Mouse (Mus musculus) ES-Bruce4 (cell line): ENCODE data around the gene AC124108.1. TPM values are rescaled to one million over a fixed set of nuclear protein-coding genes. Genes with fewer than 3 reads are reported as not detected.

Experiments
- H3K27ac ChIP-seq: 2 replicates; pipeline ENCODE4 v1.5.1; 2012; ENCODE audit warnings: low read length, inconsistent platforms; ENCODE audit not compliant: insufficient read depth
- H3K27me3 ChIP-seq: 2 replicates; pipeline ENCODE4 v1.6.1; 2012; ENCODE audit warnings: mild to moderate bottlenecking, low read length, inconsistent platforms; ENCODE audit not compliant: control insufficient read depth, poor library complexity, insufficient read depth, severe bottlenecking
- H3K36me3 ChIP-seq: 2 replicates; pipeline ENCODE4 v1.6.1; 2012; ENCODE audit warnings: inconsistent platforms, mild to moderate bottlenecking, low read length, moderate library complexity; ENCODE audit not compliant: control insufficient read depth, poor library complexity, insufficient read depth, severe bottlenecking
- H3K4me1 ChIP-seq: one replicate; pipeline ENCODE4 v1.8.1; 2011; ENCODE audit warnings: low read length; ENCODE audit not compliant: control insufficient read depth, insufficient read depth
- H3K4me3 ChIP-seq: 2 replicates; pipeline ENCODE4 v1.5.1; 2011; ENCODE audit warnings: low read depth, mild to moderate bottlenecking, low read length
- H3K9ac ChIP-seq: 2 replicates; pipeline ENCODE4 v1.6.1; 2012; ENCODE audit warnings: low read depth, mild to moderate bottlenecking, inconsistent platforms; ENCODE audit not compliant: poor library complexity, severe bottlenecking
- H3K9me3 ChIP-seq: replicated peaks from 2 replicates; pipeline ENCODE4 v1.6.1; 2012; ENCODE audit warnings: mild to moderate bottlenecking, low read length, inconsistent platforms; ENCODE audit not compliant: control insufficient read depth, poor library complexity, insufficient read depth, severe bottlenecking
- CTCF ChIP-seq: IDR thresholded peaks from one replicate; pipeline ENCODE4 v1.8.1; 2011; ENCODE audit warnings: low read depth, low read length
- EP300 ChIP-seq: IDR thresholded peaks from 2 replicates; pipeline ENCODE4 v1.6.1; 2011; ENCODE audit warnings: low read depth, low read length; ENCODE audit not compliant: insufficient read depth
- POLR2A ChIP-seq: IDR thresholded peaks from one replicate; pipeline ENCODE4 v1.8.1; 2011; ENCODE audit warnings: low read length; ENCODE audit not compliant: insufficient read depth
- polyA plus RNA-seq: library from polyadenylated mRNA; stranded (reverse); fragments of >200 nt; gene quantifications from 2 replicates; pipeline ENCODE4 v1.2.4, GENCODE M21; 2011; ENCODE audit warnings: low read depth; ENCODE audit not compliant: missing spikeins, insufficient read depth, insufficient read length

AC124108.1 gene
- polyA plus RNA-seq, result 7.6 and 7.7 TPM in 2 replicates

GRCm38 (mm10) chr1:132191093-132191785, at the start of gene AC124108.1, which contains the start of gene Lemd1:
Gene AC124108.1 (plus strand): TSS chr1:132191457.
Gene Lemd1 (plus strand): TSS chr1:132191431.
- Histone ChIP-seq H3K27me3 (no peaks in the 10 kb centered on the region), H3K9ac (peak within 1 kb of the TSS; percentile 89), H3K4me3 (peak within 1 kb of the TSS; percentile 84), H3K27ac (peak within 1 kb of the TSS; percentile 6), H3K9me3 (no peaks in the 10 kb centered on the region), H3K4me1 (peaks cover 7% of the 10 kb centered on the region), H3K36me3 (no peaks in the 10 kb centered on the region)
- TF ChIP-seq POLR2A, result no peak
- no peak for TF ChIP-seq CTCF
- TF ChIP-seq EP300, result no peak

DNA sequence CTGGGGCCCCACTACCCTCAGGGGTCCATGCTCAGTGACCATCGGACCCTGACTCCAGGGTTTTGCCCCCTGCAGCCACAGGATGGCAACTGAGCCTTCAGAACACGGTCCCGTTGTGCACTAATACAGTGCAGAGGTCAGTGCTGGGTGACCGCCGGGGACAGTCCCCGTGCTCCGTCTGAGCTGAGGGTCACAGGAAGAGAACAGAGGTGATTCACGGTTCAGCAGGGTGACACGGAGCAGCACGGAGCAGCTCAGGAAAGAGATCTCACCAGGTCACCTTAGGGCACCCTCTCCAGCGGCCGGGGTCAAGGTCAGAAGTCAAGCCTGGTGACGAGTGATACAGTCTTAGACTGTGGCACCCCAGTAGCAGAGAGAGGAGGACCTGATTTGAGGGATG, 49.5 kb upstream of the AC124108.1 start:
- Histone ChIP-seq H3K4me3 (no peak overlapping the region), H3K27me3 (no peaks in the 10 kb centered on the region), H3K9ac (no peak overlapping the region), H3K36me3 (no peaks in the 10 kb centered on the region), H3K4me1 (peaks cover 4% of the 10 kb centered on the region), H3K27ac (no peak overlapping the region), H3K9me3 (no peaks in the 10 kb centered on the region)
- TF ChIP-seq EP300 (no peak), POLR2A (no peak), CTCF (no peak)

- H3K4me1 ChIP-seq, result peaks cover 3% of the 10 kb centered on the region
These were observed 48.2 kb upstream of the AC124108.1 start for GRCm38 (mm10) chr1:132143079-132143478.

GRCm38 (mm10) chr1:132143730-132144129, 47.5 kb upstream of the AC124108.1 start:
- no peak overlapping the region for H3K9ac ChIP-seq
- no peaks in the 10 kb centered on the region for H3K4me1 ChIP-seq
- H3K27me3 ChIP-seq, result no peaks in the 10 kb centered on the region
- TF ChIP-seq POLR2A (no peak), CTCF (no peak), EP300 (no peak)
- no peak overlapping the region for H3K27ac ChIP-seq
- H3K36me3 ChIP-seq, result no peaks in the 10 kb centered on the region
- H3K9me3 ChIP-seq, result no peaks in the 10 kb centered on the region
- no peak overlapping the region for H3K4me3 ChIP-seq

More at GRCm38 (mm10) chr1:132143079-132143478, 48.2 kb upstream of the AC124108.1 start:
- no peak for TF ChIP-seq EP300
- TF ChIP-seq CTCF, result no peak
- TF ChIP-seq POLR2A, result no peak
- H3K27ac ChIP-seq, result no peak overlapping the region
- no peak overlapping the region for H3K9ac ChIP-seq
- H3K36me3 ChIP-seq, result no peaks in the 10 kb centered on the region
- H3K9me3 ChIP-seq, result no peaks in the 10 kb centered on the region
- no peaks in the 10 kb centered on the region for H3K27me3 ChIP-seq
- H3K4me3 ChIP-seq, result no peak overlapping the region

DNA sequence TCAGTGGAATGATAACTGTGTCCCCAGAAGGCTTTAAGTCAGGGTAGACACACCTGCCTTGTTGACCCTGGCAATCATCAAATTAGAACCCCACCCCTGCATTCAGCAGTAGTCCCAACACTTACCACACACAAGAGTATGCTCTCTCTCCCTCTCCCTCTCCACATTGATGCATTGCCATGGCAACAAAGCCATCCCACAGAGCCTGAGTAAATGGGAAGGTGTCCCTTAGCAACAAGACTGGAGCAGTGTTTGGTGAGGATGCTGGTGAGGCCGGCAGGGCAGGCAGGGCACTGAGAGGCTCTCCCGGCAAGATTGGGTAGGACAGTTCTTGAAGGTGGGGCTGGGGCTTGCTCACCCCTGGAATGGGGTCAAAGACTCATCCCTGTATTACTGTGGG, 47.0 kb upstream of the AC124108.1 start:
- TF ChIP-seq POLR2A (no peak), EP300 (no peak), CTCF (no peak)
- Histone ChIP-seq H3K27ac (no peak overlapping the region), H3K4me3 (no peak overlapping the region), H3K27me3 (no peaks in the 10 kb centered on the region), H3K9me3 (no peaks in the 10 kb centered on the region), H3K9ac (no peak overlapping the region), H3K36me3 (no peaks in the 10 kb centered on the region), H3K4me1 (no peaks in the 10 kb centered on the region)

- TF ChIP-seq POLR2A (no peak), EP300 (no peak), CTCF (no peak)
- Histone ChIP-seq H3K27me3 (no peaks in the 10 kb centered on the region), H3K4me1 (no peaks in the 10 kb centered on the region), H3K27ac (no peak overlapping the region), H3K9ac (no peak overlapping the region), H3K9me3 (no peaks in the 10 kb centered on the region), H3K36me3 (no peaks in the 10 kb centered on the region), H3K4me3 (no peak overlapping the region)
These were observed 46.4 kb upstream of the AC124108.1 start for GRCm38 (mm10) chr1:132144837-132145236.
